Mouse (Mus musculus) urinary bladder, postnatal 14 days (tissue): ENCODE data around the gene Ap3s2.

ENCODE experiments used
- DNase-seq: peaks from one replicate; pipeline ENCODE4 v3.0.0; 2021; ENCODE audit warnings: low spot score

Ap3s2 gene

GRCm38 (mm10) chr7:79888603-79889002 is 31.8 kb downstream of the Ap3s2 start:
- no peak for DNase-seq

DNA sequence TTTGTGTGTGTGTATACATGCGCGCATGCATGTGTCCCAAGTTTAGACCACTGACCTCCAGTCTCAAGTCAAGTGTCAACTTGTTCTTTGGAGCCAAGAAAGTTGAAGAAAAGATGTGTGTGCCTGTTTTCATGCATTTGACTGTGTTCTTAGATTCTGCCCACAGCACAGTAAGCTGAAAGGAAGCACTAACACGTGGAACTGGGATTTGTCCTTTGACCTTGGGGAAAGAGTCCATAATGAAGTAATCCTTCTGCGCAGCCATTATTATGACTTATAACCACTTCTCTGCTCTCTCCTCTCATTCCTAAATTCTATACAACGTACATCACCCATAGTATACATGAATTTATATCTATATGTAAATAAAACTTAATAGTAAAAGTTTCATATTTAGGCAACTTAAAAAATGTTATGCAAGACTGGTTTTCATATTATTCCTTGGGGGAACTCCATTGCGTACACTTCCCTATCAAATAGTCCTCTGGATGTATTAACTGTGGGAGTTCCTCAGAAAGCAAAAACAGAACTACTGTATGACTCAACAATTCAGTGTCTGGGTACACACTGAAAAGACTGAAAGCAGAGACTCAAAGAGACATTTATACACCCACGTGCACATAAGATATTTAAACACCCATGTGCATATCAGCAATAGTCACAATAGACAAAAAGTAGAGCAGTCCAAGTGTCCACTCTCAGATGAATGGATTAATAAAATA is 36.7 kb downstream of the Ap3s2 start:
- DNase-seq: no peak

DNA sequence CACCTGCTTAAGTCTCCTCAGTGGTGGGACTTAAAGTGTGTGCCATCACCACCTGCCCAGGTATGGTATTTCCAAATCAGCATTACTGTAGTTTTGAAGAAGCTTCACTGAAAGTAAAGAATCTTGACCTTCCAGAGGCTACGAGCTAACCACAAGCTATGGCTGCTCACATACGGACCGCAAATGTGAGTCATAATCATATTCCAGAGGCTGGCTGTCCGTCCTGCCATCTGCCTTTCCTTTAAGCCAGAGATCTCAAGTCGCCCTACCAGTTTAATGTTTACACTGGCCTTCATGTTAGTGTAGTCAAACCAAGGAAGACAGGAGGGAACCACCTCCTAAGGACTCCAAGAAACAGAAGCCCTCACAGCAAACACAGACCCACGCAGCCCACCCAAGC is 38.5 kb downstream of the Ap3s2 start:
- DNase-seq: no peak

- peak; percentile 51 for DNase-seq
Measured at GRCm38 (mm10) chr7:79880998-79881397, 39.5 kb downstream of the Ap3s2 start.

DNA sequence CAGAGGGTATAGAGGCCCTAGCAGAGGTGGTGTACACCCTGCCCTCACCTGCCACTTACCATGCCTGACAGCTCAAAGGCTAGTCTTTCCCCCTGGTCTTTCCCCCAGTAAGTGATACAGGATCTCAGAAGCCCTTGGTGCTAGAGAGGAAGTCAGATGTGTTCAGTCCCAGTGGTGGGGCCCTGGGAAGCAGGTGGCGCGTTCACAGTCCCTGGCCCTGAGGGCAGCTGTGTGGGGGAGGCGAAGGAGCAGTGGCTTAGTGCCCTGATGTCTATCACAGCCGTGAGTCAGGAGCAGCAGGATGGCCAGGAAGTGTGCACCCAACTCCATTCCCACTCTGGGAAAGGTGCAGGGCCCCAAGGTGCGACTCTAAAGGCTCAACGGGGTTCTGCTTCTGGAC is 40.4 kb downstream of the Ap3s2 start:
- DNase-seq: no peak

- no peak for DNase-seq
Measured at GRCm38 (mm10) chr7:79878455-79879025, 41.9 kb downstream of the Ap3s2 start.

- DNase-seq: no peak
Measured at GRCm38 (mm10) chr7:79873407-79873806, 47.0 kb downstream of the Ap3s2 start.

DNA sequence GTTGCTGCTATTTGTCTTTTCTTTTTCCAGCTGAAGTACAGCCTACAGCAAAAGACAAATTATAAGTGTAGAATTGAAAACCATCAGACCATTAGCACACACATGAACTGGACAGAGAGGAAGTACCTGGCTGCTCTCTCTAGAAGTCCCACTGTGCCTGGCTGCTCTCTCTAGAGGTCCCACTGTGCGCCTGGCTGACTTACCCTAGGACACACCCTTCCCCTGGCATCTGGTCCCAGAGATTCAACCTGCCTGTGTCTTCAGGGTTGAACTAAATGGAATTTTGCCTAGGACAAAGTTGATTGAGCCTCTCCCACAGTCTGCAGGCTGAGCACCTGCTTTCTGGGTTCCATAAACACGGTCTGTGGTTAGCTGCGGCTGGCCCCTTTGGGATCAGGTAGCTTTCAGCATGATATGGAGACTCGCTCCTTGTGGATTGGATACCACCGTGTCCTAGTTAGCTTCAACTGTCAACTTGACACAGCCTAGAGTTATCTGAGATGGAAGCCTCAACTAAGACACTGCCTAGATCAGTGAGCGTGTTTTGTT is 48.6 kb downstream of the Ap3s2 start:
- no peak for DNase-seq

DNA sequence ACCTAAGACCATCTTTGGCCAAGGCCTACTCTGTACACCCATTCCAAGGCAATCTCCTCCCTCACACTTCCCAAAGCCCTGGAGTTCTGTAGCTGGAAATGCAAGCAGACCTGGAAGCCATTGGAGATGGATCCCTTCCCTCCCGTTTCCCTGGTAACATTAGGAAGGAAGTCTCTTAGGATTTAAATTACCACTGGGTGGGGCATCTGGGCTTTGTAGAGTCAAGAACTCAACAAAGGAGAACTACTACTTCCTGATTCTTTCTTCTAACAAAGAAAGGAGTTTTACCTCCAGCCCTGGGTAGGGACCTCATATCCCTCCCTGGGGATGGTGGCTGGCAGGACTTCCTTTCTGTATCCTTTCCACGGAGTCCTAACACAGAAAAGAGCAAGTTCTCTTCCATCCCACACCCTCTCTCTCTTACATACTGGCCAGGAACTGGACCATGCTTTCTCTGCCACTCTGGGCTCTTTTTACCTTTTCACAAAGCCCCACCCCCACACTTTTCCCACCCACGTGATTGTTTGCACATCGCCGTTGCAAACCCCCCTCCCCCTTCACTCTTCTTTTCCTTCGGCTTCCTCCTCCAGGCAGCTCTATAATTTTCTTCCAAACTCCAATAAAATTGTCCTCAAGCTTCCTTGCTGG is 51.3 kb downstream of the Ap3s2 start:
- no peak for DNase-seq

GRCm38 (mm10) chr7:79868475-79868874 is 52.0 kb downstream of the Ap3s2 start:
- no peak for DNase-seq

GRCm38 (mm10) chr7:79867861-79868260 is 52.6 kb downstream of the Ap3s2 start:
- peak; percentile 37 for DNase-seq

GRCm38 (mm10) chr7:79866294-79867000 is 54.0 kb downstream of the Ap3s2 start:
- DNase-seq: no peak

GRCm38 (mm10) chr7:79861794-79862193 is 58.7 kb downstream of the Ap3s2 start:
- DNase-seq: no peak

DNA sequence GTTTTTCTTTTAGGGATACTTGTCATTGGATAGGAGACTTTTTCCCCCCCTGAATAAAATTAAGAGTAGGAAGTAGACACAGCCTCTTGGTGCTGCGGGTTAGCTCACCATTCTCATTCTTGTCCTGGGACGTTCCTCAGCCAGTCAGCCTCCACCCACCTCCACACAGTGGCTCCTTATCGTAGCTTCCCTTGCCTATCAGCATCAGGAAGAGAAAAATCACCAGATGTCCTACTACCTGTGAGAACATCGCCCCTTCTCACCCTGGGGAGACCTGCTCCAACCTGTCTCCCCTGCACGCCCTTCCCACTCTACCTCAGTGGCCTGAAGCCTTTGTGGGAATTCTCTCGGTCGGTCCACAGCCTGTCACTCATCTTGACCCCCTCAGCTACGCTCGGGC is 59.6 kb downstream of the Ap3s2 start, which contains the start of gene Anpep:
Gene Anpep (minus strand): TSS at position 249 of the 400 bp plus-strand sequence.
- no peak for DNase-seq

DNA sequence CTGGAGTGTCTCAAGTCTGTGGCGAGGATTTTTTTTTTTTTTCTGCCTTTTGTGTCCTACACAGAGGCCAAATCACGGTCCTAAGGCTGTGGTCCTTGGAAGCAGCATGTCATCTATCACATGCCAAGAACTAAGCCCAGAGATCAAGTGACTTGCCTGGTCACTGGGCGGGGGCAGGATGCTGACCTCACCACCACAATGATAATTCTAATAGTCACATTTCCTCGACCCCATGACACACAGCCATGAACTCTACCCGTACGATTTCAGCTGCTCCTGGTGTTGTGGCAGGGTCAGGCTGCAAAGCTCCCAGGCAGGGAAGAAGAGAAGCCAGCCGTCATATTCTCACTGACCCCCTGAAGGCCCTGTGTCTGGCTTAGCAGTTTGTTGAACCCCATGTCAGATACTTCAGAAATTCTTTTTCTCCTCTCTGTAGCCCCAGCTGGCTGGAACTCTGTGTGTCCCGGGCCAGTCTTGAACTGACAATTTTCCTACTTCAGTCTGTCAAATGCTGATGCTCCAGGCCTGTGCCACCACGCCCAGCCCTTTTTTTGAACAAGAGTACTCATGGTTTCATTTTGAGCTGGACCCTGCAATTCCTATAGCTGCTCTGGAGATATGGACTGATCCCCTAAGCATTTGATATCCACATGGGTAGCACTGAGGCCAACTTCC is 61.4 kb downstream of the Ap3s2 start:
- DNase-seq: no peak

- DNase-seq: peak; percentile 32
Measured at GRCm38 (mm10) chr7:79858202-79858934, 62.1 kb downstream of the Ap3s2 start.

GRCm38 (mm10) chr7:79856305-79856704 is 64.1 kb downstream of the Ap3s2 start:
- DNase-seq: no peak

DNA sequence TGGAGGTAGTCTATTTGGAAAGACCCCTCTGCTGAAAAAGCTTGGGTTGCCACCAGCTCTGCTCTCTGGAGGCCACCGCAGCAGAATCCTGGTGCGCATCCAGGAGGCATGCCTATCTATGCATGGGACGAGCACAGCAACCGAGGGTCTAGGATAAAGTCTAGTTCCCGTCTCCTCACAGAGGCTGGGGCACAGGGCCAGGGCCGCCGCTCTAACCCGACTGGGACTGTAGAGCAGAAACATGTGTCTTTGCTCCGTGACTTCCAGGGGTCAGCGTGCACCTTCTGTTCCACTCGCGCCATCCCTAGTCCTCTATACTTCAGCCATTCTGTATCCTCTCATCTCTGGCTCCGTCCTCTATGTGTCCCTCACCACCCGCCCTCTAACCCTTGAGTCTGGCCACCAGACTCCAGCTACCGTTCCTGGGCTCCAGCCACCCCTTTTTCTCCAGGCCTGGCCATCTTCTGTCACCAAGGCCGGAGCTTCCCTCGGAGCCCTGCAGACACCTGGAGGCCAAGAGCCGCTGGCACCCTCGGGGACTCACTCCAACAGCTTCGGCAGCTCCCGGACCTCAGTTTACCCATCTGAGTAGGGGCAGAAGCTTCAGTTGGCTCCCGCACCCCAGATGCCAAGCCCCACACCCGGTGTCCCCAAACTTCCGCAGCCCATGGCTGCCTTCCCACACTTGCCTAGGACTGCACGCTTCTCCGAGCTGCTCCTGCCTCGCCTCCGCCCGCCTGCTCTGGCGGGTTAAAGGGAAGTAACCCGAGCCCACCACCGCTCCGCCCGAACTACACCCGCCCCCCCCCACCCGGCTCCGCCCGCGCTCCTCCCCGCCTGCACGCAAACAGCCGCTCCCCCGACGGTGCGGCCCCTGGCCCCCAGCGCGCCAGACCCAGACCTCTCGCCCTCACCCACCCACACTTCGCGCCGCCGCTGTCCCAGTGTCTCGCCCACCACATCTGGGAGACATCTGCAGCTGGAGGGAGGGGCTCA is 72.7 kb downstream of the Ap3s2 start:
- DNase-seq: peak; percentile 51

GRCm38 (mm10) chr7:79846342-79846741 is 74.1 kb downstream of the Ap3s2 start:
- DNase-seq: no peak
